Mouse (Mus musculus) heart, postnatal 0 days (tissue): ENCODE results near the gene 5730596B20Rik.

Source experiments
- CTCF ChIP-seq: IDR thresholded peaks from 2 replicates; pipeline ENCODE4 v1.5.1; 2016; ENCODE audit warnings: antibody characterized with exemption, control low read depth, low read depth
- EP300 ChIP-seq: IDR thresholded peaks from 2 replicates; pipeline ENCODE4 v1.6.1; 2016; ENCODE audit warnings: antibody characterized with exemption, low read depth

- no peak for TF ChIP-seq CTCF
- no peak for TF ChIP-seq EP300
Measured at GRCm38 (mm10) chr6:52194690-52195089, 17.4 kb downstream of the 5730596B20Rik start.
